Mouse (Mus musculus) MEL-GATA-1-ER (cell line): ENCODE measurements around the gene Sept6.
A peak's percentile ranks its signal among the peaks of the same experiment; 100 is the strongest.

Source experiments
- DNase-seq: peaks from one replicate; pipeline ENCODE4 v3.0.0-alpha.2; 2012; ENCODE audit warnings: low read depth; ENCODE audit errors: extremely low read depth

Gene Sept6

DNA sequence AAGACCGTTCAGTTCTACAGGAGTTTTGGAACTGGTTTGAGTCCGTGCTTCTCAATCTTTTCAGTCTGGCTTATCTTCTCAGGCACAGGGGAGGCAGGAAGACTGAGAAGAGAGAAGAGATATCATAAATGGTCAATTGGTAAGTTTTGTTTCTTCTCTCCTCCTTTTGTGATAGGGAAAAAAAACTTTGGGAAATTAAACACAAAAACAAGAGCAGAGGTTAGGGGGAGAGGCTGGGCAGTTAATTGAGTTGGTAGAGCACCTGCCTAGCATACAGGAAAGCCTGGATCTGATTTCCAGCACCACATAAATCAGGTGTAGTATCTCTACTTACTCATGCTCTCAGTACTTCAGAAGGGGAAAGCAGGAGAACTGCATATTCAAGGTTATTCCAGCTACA is at the start of gene Sept6:
Gene Sept6, minus strand, starts transcription at position 101 of the 400 bp plus-strand sequence.
- DNase-seq: no peak

DNA sequence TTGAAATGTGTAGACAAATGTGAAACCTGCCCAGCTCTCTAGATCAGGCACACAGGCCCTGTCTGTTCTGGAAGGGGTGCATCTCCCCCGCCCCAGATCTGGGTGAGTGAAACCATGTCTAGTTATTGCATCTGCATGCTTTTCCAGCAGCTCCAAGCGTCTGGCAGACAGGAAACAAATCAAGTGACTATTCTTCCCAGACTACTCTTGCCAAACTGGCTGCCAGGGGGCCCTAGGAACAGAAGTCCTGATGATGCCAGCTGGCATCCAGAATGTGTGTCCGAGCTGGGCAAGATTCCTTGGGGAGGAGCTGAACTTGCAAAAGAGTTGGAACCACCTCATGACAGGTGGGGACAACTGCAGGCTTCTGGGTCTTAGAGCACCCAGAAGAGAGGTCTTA is 36.8 kb upstream of the Sept6 start:
- no peak for DNase-seq

GRCm38 (mm10) chrX:37023652-37024309 is 32.2 kb upstream of the Sept6 start:
- no peak for DNase-seq

DNA sequence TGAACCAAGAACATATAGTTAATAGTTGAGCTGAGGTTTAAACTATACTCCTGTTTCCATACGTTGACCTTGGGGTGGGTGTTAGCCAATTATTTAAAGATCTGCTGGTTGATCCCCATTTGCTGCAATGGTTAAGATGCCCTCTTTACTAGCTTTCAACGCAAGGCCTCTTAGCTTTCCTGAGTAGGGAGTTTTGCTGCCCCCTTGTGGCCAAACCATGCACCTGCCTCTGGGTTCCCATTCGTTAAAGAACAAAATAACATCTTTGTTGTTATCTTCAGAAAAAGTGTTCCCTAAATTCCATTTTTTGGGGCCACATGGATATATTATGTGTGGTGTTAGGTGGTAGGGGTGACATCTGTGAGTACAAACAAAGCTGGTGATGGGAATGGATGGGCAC is 31.1 kb upstream of the Sept6 start:
- DNase-seq: peak; percentile 22

DNA sequence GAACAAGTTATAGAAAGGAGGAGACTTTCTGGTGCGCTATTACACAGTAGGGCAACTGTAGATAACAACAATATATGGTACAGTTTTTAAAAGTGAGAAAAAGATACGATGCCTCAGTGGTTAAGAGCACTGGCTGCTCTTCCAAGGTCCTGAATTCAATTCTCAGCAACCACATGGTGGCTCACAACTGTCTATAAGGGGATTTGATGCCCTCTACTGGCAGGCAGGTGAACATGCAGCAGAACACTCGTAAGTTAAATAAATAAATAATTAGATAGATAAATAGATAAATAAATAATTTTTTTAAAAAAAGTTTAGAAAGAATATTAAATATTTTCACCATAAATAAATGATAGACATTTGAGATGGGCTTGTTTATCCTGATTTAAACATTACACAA is 27.5 kb upstream of the Sept6 start:
- DNase-seq: no peak

GRCm38 (mm10) chrX:37018150-37018654 is 26.6 kb upstream of the Sept6 start:
- DNase-seq: no peak

GRCm38 (mm10) chrX:37013870-37014269 is 22.3 kb upstream of the Sept6 start:
- no peak for DNase-seq

- DNase-seq: peak; percentile 56
Measured at GRCm38 (mm10) chrX:36991039-36991438, 555 bp downstream of the Sept6 start.

DNA sequence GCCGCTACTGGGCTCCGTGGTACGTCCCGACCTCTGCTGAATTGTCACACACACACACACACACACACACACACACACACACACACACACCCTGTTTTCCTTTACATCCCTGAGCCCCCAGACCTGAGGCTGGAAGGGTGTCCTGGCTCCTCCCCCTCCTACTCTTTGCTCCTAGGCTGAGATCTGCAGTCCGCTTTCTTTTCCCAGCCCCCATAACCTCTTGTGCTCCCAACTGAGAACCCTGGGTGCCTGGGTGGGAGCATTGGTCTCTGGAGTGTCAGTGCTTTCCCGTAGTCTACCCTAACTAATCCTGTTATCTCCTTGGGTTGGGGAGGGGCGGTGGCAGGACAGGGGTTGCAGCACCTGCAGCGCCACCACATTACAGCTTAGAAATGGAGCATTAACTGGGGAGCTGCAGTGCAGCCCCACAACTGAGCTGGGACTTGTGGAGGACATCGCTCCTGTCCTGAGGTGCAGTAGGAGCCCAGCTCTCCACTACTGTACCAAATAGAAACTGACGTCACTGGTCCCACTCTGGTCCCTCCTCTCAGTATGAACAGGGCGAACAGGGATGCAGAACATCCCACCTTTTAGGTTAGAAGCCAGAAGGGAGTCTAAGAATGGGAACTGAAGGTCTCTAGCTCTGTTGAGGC is 1.7 kb downstream of the Sept6 start:
- DNase-seq: no peak

DNA sequence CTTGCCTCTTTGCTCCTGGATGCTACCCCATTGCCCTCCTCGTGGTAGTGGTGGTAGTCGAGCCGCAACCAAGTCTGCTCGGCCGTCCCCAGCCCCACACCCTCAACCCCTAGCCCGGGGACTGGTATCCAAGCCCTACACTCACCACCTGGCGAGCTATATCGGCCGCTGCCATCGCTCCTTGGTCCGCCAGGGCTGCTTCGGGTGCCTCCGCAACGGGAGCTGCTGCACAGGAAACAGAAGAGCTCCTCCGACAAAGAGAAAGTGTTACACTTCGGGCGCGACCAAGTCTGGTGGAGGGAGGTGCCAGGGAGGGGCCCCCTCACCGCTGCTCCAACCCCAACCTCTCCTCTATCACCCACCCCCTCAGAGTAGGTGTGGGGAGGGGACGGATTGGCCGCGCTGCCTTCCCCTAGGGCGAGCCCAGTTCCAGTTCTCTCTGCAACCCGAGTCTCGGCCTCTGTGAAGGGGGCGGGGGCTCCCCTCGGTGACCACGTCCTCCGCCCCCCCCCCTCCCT is 2.3 kb downstream of the Sept6 start:
- peak; percentile 71 for DNase-seq

DNA sequence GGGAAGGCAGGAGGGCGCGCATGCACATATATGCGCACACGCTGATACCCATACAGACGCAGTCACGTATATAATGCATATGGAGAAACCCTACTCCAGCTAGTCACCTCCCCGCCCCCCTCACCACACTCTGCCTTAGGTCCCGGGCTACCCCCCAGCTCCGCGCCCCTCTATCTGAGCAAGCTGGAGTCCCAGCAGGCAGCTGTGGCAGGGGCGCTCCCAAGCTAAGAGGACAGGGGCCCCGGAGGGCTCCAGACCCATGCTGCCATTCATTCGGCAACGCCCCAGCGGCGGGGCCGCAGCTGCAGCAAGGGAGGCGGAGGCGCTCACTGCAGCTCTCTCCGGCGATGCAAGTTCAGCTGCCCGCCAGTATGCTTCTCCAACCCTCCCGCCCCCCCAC is 2.8 kb downstream of the Sept6 start:
- no peak for DNase-seq

- no peak for DNase-seq
Measured at GRCm38 (mm10) chrX:36987851-36988250, 3.7 kb downstream of the Sept6 start.

GRCm38 (mm10) chrX:36985041-36985440 is 6.6 kb downstream of the Sept6 start:
- DNase-seq: no peak

GRCm38 (mm10) chrX:36983654-36984311 is 7.8 kb downstream of the Sept6 start:
- no peak for DNase-seq

- no peak for DNase-seq
Measured at GRCm38 (mm10) chrX:36982892-36983653, 8.5 kb downstream of the Sept6 start.

GRCm38 (mm10) chrX:36980563-36981187 is 10.9 kb downstream of the Sept6 start:
- no peak for DNase-seq

DNA sequence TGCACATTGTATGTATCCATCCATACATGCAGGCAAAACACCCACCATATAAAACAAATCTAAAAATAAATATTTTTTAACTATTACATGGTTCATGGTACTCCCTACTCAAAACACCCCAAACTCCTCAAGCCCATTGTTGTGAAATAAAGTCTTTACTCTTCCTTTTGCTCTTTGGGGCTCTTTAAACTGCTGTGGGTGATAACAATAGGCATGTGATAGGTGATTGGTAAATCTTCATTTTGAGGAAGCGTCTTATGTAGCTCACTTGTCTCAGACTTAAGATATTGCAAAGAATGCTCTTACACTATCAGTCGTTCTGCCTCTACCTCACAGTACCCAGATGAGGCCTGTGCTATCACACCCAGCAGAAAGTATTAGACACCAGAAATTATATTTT is 13.7 kb downstream of the Sept6 start:
- DNase-seq: no peak

DNA sequence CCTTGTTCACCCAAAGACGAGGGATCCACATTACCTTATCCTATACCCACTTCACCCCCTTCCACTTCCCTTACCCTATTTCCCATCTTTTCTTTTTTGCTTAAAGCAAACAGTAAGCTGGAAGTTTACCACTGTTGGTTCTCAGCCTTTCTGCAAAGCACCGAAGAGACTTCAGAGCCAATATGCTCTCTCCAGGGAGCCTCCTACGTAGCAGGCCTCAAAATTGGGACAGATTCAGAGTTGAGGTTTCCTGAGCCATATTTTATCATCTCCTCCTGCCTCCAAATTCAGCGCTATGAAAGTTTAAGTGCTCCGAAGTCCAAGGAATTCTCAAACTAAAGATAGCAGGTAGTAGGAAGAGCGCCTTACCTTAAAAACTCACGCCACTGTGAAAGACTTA is 14.6 kb downstream of the Sept6 start:
- no peak for DNase-seq

DNA sequence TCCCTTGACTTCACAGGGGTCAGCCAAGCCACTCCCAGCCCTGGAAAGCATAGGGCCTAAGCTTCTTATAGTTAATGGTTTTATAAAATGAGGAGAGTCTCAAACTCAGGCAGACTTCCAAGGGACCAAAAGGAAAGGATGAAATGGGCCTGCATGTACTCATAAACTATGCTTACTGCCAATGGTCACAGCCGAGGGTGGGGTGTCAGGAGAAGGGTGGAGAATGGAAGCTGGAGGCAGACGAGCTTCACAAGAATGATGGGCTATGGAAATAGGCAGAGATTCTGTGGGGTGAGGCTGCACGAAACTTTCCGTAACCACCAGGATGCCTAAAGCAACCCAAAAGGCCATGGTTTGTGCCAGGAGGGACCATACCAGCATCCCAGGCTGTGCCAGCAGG is 15.3 kb downstream of the Sept6 start:
- DNase-seq: no peak

GRCm38 (mm10) chrX:36974905-36975304 is 16.7 kb downstream of the Sept6 start:
- no peak for DNase-seq

DNA sequence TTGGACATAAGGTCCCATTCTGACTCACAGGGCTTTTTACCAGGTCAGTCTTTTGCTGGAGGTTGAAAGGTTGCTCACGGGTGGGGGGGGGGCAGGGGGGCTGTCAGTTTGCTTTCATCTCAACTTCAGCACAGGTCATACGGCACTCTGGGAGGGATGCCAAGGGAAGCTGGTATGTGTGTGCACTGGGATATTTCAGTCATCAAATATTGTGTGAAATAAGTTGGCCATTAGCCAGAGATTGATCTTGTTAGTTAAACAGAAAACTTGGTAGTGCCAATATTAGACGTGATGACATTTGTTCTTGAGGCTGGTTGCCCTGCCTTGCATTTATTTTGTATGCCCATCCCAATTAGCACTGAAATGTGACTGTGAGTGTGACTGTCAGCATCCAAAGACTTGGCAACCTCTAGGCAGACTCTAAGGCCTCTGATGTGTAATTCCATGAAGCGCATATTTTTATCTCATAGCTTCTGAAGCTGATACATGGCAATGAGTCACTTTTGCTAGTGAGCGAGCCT is 18.6 kb downstream of the Sept6 start:
- DNase-seq: no peak
